Mouse (Mus musculus): ENCODE data around the gene Cntd1.
A peak's percentile ranks its signal among the peaks of the same experiment; 100 is the strongest.
"Not testable (repeated sequence)": the region's sequence is repeated elsewhere in the genome, so short reads cannot be mapped to it uniquely, and the experiment has no call there.

Gene Cntd1

GRCm38 (mm10) chr11:101291231-101291630 lies 12.4 kb downstream of the Cntd1 start:
- no peak for DNase-seq

GRCm38 (mm10) chr11:101295191-101295590 lies 16.4 kb downstream of the Cntd1 start:
- no peak for DNase-seq

- no peak for DNase-seq
Observed at GRCm38 (mm10) chr11:101300881-101301280, 22.1 kb downstream of the Cntd1 start.

GRCm38 (mm10) chr11:101301299-101302003 lies 22.6 kb downstream of the Cntd1 start:
- DNase-seq = no peak

GRCm38 (mm10) chr11:101302004-101302798 lies 23.4 kb downstream of the Cntd1 start, which contains the start of gene Becn1:
Becn1 (minus strand) TSS chr11:101302286.
- DNase-seq = peak; percentile 93

GRCm38 (mm10) chr11:101307744-101308143 lies 28.9 kb downstream of the Cntd1 start:
- DNase-seq = no peak

- DNase-seq = no peak
Observed at GRCm38 (mm10) chr11:101311083-101311482, 32.3 kb downstream of the Cntd1 start.

GRCm38 (mm10) chr11:101312150-101312549 lies 33.3 kb downstream of the Cntd1 start:
- DNase-seq = no peak

GRCm38 (mm10) chr11:101314567-101314966 lies 35.8 kb downstream of the Cntd1 start:
- no peak for DNase-seq

GRCm38 (mm10) chr11:101315082-101315650 lies 36.4 kb downstream of the Cntd1 start:
- DNase-seq = no peak

GRCm38 (mm10) chr11:101315665-101316500 lies 37.1 kb downstream of the Cntd1 start, which contains the start of gene Psme3:
Psme3 (plus strand) TSS chr11:101316213.
- peak; percentile 92 for DNase-seq

- no peak for DNase-seq
Observed at GRCm38 (mm10) chr11:101316501-101316917, 37.7 kb downstream of the Cntd1 start.

GRCm38 (mm10) chr11:101323609-101324008 lies 44.8 kb downstream of the Cntd1 start:
- DNase-seq = peak; percentile 77

- DNase-seq = no peak
Observed at GRCm38 (mm10) chr11:101324763-101325162, 46.0 kb downstream of the Cntd1 start, which contains the start of gene Aoc2. Aoc2 (plus strand) TSS chr11:101325063.

- not testable (repeated sequence) for DNase-seq
Observed at GRCm38 (mm10) chr11:101325201-101325600, 46.4 kb downstream of the Cntd1 start.

GRCm38 (mm10) chr11:101326147-101326546 lies 47.3 kb downstream of the Cntd1 start:
- no peak for DNase-seq

- DNase-seq = no peak
Observed at GRCm38 (mm10) chr11:101327311-101327710, 48.5 kb downstream of the Cntd1 start.

- DNase-seq = peak; percentile 38
Observed at GRCm38 (mm10) chr11:101328941-101329635, 50.3 kb downstream of the Cntd1 start.

- DNase-seq = no peak
Observed at GRCm38 (mm10) chr11:101330371-101330924, 51.6 kb downstream of the Cntd1 start, which contains the start of gene Aoc3. Aoc3 (plus strand) TSS chr11:101330605.

GRCm38 (mm10) chr11:101330961-101331360 lies 52.1 kb downstream of the Cntd1 start:
- not testable (repeated sequence) for DNase-seq

GRCm38 (mm10) chr11:101332537-101332936 lies 53.7 kb downstream of the Cntd1 start:
- no peak for DNase-seq
